Mouse (Mus musculus): ENCODE measurements around the gene Zfp207.

DNA sequence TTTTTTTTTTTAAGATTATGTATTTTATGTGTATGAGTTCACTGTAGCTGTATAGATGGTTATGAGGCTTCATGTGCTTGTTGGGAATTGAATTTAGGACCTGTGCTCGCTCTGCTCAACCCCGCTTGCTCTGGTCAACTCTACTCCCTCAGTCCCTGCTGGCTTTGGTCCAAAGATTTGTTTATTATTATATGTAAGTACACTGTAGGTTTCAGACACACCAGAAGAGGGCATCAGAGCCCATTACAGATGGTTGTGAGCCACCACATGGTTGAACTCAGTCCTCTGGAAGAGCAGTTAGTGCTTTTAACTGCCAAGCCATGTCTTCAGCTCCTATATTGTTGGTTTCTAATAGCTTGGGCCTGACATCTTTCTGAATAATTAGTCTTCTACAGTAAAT lies 66.8 kb downstream of the Zfp207 start:
- TF ChIP-seq CTCF (IDR thresholded peaks at IDR 0.05; ENCODE audit: extremely low read depth, insufficient read depth, insufficient read length, insufficient replicate concordance) (no peak), POLR2A (IDR thresholded peaks at IDR 0.05; ENCODE audit: low read depth, low read length) (no peak)

Measured in spleen, adult 2 months (tissue).